Mouse (Mus musculus): ENCODE measurements at regions not wholly inside any gene's neighbourhood (a gene's known extent, or its start where the extent isn't known, plus 50 kb on each side); places are given as distances from the start of the nearest gene placed in this dataset.

GRCm38 (mm10) chr11:111555615-111556014, 489.7 kb downstream of the Kcnj2 start:
- Histone ChIP-seq H3K36me3 (ENCODE audit: control insufficient read depth, insufficient read depth) (no peaks in the 10 kb centered on the region), H3K4me3 (ENCODE audit: low read depth, low read length) (no peak overlapping the region), H3K9me3 (replicated peaks; ENCODE audit: control insufficient read depth, low read length) (no peaks in the 10 kb centered on the region), H3K27me3 (ENCODE audit: control insufficient read depth, insufficient read depth, low read depth, low read length) (no peaks in the 10 kb centered on the region), H3K4me2 (ENCODE audit: low read depth, low read length) (no peak overlapping the region), H3K27ac (ENCODE audit: low read length) (no peak overlapping the region), H3K9ac (ENCODE audit: low read depth, low read length) (no peak overlapping the region), H3K4me1 (ENCODE audit: control insufficient read depth, low read depth, low read length) (no peaks in the 10 kb centered on the region)
- 79% methylated on average over 6 of the region's 6 CpGs for WGBS (ENCODE audit: insufficient replicate concordance)
- ATAC-seq (ENCODE audit: low read depth): no peak

GRCm38 (mm10) chr11:111558302-111559140, 492.6 kb downstream of the Kcnj2 start:
- Histone ChIP-seq H3K36me3 (ENCODE audit: control insufficient read depth, insufficient read depth) (no peaks in the 10 kb centered on the region), H3K4me3 (ENCODE audit: low read depth, low read length) (no peak overlapping the region), H3K9me3 (replicated peaks; ENCODE audit: control insufficient read depth, low read length) (no peaks in the 10 kb centered on the region), H3K4me1 (ENCODE audit: control insufficient read depth, low read depth, low read length) (no peaks in the 10 kb centered on the region), H3K9ac (ENCODE audit: low read depth, low read length) (no peak overlapping the region), H3K27me3 (ENCODE audit: control insufficient read depth, insufficient read depth, low read depth, low read length) (no peaks in the 10 kb centered on the region), H3K27ac (ENCODE audit: low read length) (no peak overlapping the region), H3K4me2 (ENCODE audit: low read depth, low read length) (no peak overlapping the region)
- WGBS (ENCODE audit: insufficient replicate concordance): 59% methylated on average over 9 of the region's 9 CpGs
- ATAC-seq (ENCODE audit: low read depth): no peak

- Histone ChIP-seq H3K36me3 (ENCODE audit: control insufficient read depth, insufficient read depth) (no peaks in the 10 kb centered on the region), H3K9ac (ENCODE audit: low read depth, low read length) (no peak overlapping the region), H3K4me2 (ENCODE audit: low read depth, low read length) (no peak overlapping the region), H3K27ac (ENCODE audit: low read length) (no peak overlapping the region), H3K4me3 (ENCODE audit: low read depth, low read length) (no peak overlapping the region), H3K9me3 (replicated peaks; ENCODE audit: control insufficient read depth, low read length) (no peaks in the 10 kb centered on the region), H3K4me1 (ENCODE audit: control insufficient read depth, low read depth, low read length) (no peaks in the 10 kb centered on the region), H3K27me3 (ENCODE audit: control insufficient read depth, insufficient read depth, low read depth, low read length) (no peaks in the 10 kb centered on the region)
- ATAC-seq (ENCODE audit: low read depth): no peak
- 53% methylated on average over 5 of the region's 5 CpGs for whole genome bisulfite sequencing (ENCODE audit: insufficient replicate concordance)
Measured at GRCm38 (mm10) chr11:111563171-111563570, 497.2 kb downstream of the Kcnj2 start.

GRCm38 (mm10) chr11:111568041-111568440, 502.1 kb downstream of the Kcnj2 start:
- Histone ChIP-seq H3K4me3 (ENCODE audit: low read depth, low read length) (no peak overlapping the region), H3K27me3 (ENCODE audit: control insufficient read depth, insufficient read depth, low read depth, low read length) (no peaks in the 10 kb centered on the region), H3K4me1 (ENCODE audit: control insufficient read depth, low read depth, low read length) (no peaks in the 10 kb centered on the region), H3K9ac (ENCODE audit: low read depth, low read length) (no peak overlapping the region), H3K4me2 (ENCODE audit: low read depth, low read length) (no peak overlapping the region), H3K27ac (ENCODE audit: low read length) (no peak overlapping the region), H3K9me3 (replicated peaks; ENCODE audit: control insufficient read depth, low read length) (no peaks in the 10 kb centered on the region), H3K36me3 (ENCODE audit: control insufficient read depth, insufficient read depth) (no peaks in the 10 kb centered on the region)
- WGBS (ENCODE audit: insufficient replicate concordance): 81% methylated on average over 6 of the region's 6 CpGs
- no peak for ATAC-seq (ENCODE audit: low read depth)

GRCm38 (mm10) chr11:111568876-111569275, 502.9 kb downstream of the Kcnj2 start:
- WGBS (ENCODE audit: insufficient replicate concordance): 60% methylated on average over 9 of the region's 9 CpGs
- no peaks in the 10 kb centered on the region for H3K9me3 ChIP-seq (replicated peaks; ENCODE audit: control insufficient read depth, low read length)
- H3K36me3 ChIP-seq (ENCODE audit: control insufficient read depth, insufficient read depth): no peaks in the 10 kb centered on the region
- no peak overlapping the region for H3K9ac ChIP-seq (ENCODE audit: low read depth, low read length)
- no peak overlapping the region for H3K4me3 ChIP-seq (ENCODE audit: low read depth, low read length)
- no peak overlapping the region for H3K27ac ChIP-seq (ENCODE audit: low read length)
- H3K27me3 ChIP-seq (ENCODE audit: control insufficient read depth, insufficient read depth, low read depth, low read length): no peaks in the 10 kb centered on the region
- ATAC-seq (ENCODE audit: low read depth): no peak
- no peaks in the 10 kb centered on the region for H3K4me1 ChIP-seq (ENCODE audit: control insufficient read depth, low read depth, low read length)
- H3K4me2 ChIP-seq (ENCODE audit: low read depth, low read length): no peak overlapping the region

GRCm38 (mm10) chr11:111577883-111578282, 511.9 kb downstream of the Kcnj2 start:
- 25% methylated on average over 1 of the region's 1 CpGs for WGBS (ENCODE audit: insufficient replicate concordance)
- H3K4me3 ChIP-seq (ENCODE audit: low read depth, low read length): no peak overlapping the region
- no peak overlapping the region for H3K9ac ChIP-seq (ENCODE audit: low read depth, low read length)
- H3K27ac ChIP-seq (ENCODE audit: low read length): no peak overlapping the region
- H3K4me2 ChIP-seq (ENCODE audit: low read depth, low read length): no peak overlapping the region
- H3K36me3 ChIP-seq (ENCODE audit: control insufficient read depth, insufficient read depth): no peaks in the 10 kb centered on the region
- H3K4me1 ChIP-seq (ENCODE audit: control insufficient read depth, low read depth, low read length): no peaks in the 10 kb centered on the region
- no peak for ATAC-seq (ENCODE audit: low read depth)
- no peaks in the 10 kb centered on the region for H3K9me3 ChIP-seq (replicated peaks; ENCODE audit: control insufficient read depth, low read length)
- H3K27me3 ChIP-seq (ENCODE audit: control insufficient read depth, insufficient read depth, low read depth, low read length): no peaks in the 10 kb centered on the region

- Histone ChIP-seq H3K27me3 (ENCODE audit: control insufficient read depth, insufficient read depth, low read depth, low read length) (no peaks in the 10 kb centered on the region), H3K36me3 (ENCODE audit: control insufficient read depth, insufficient read depth) (no peaks in the 10 kb centered on the region), H3K9ac (ENCODE audit: low read depth, low read length) (no peak overlapping the region), H3K9me3 (replicated peaks; ENCODE audit: control insufficient read depth, low read length) (no peaks in the 10 kb centered on the region), H3K4me1 (ENCODE audit: control insufficient read depth, low read depth, low read length) (no peaks in the 10 kb centered on the region), H3K27ac (ENCODE audit: low read length) (no peak overlapping the region), H3K4me2 (ENCODE audit: low read depth, low read length) (no peak overlapping the region), H3K4me3 (ENCODE audit: low read depth, low read length) (no peak overlapping the region)
- WGBS (ENCODE audit: insufficient replicate concordance): 69% methylated on average over 4 of the region's 4 CpGs
- no peak for ATAC-seq (ENCODE audit: low read depth)
Measured at GRCm38 (mm10) chr11:111582980-111583379, 517.0 kb downstream of the Kcnj2 start.

- no peaks in the 10 kb centered on the region for H3K36me3 ChIP-seq (ENCODE audit: control insufficient read depth, insufficient read depth)
- WGBS (ENCODE audit: insufficient replicate concordance): 62% methylated on average over 13 of the region's 13 CpGs
- H3K9ac ChIP-seq (ENCODE audit: low read depth, low read length): no peak overlapping the region
- no peak overlapping the region for H3K4me3 ChIP-seq (ENCODE audit: low read depth, low read length)
- no peaks in the 10 kb centered on the region for H3K9me3 ChIP-seq (replicated peaks; ENCODE audit: control insufficient read depth, low read length)
- H3K27ac ChIP-seq (ENCODE audit: low read length): no peak overlapping the region
- H3K4me1 ChIP-seq (ENCODE audit: control insufficient read depth, low read depth, low read length): no peaks in the 10 kb centered on the region
- H3K4me2 ChIP-seq (ENCODE audit: low read depth, low read length): no peak overlapping the region
- ATAC-seq (ENCODE audit: low read depth): no peak
- H3K27me3 ChIP-seq (ENCODE audit: control insufficient read depth, insufficient read depth, low read depth, low read length): no peaks in the 10 kb centered on the region
Measured at GRCm38 (mm10) chr11:111583606-111584005, 517.6 kb downstream of the Kcnj2 start.

- H3K27ac ChIP-seq (ENCODE audit: low read length): no peak overlapping the region
- H3K9me3 ChIP-seq (replicated peaks; ENCODE audit: control insufficient read depth, low read length): no peaks in the 10 kb centered on the region
- no peak overlapping the region for H3K4me2 ChIP-seq (ENCODE audit: low read depth, low read length)
- no peak overlapping the region for H3K9ac ChIP-seq (ENCODE audit: low read depth, low read length)
- no peak for ATAC-seq (ENCODE audit: low read depth)
- no peaks in the 10 kb centered on the region for H3K36me3 ChIP-seq (ENCODE audit: control insufficient read depth, insufficient read depth)
- H3K27me3 ChIP-seq (ENCODE audit: control insufficient read depth, insufficient read depth, low read depth, low read length): no peaks in the 10 kb centered on the region
- H3K4me3 ChIP-seq (ENCODE audit: low read depth, low read length): no peak overlapping the region
- H3K4me1 ChIP-seq (ENCODE audit: control insufficient read depth, low read depth, low read length): no peaks in the 10 kb centered on the region
Measured at GRCm38 (mm10) chr11:111599456-111599855, 533.5 kb downstream of the Kcnj2 start.
